Mouse (Mus musculus): ENCODE measurements around the gene Apol6.

DNA sequence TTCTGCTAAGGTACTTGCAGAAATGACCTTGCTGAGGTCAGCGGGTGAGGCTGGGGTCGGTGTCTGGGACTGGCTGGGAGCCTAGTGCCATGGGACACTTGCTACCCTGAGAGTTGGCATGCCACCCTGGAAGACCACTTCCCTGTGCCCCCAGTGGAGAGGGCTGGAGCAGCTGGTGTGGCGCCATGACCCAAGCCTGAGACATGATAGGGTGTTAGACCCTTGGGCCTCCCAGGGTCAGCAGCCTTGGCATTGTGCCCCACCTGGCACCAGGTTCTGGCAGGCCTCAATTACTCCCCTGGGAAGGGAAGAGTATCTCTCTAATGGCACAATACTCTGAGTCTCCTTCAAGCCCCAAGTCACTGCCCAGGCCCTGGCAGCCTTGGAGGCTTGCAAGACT, 23.5 kb upstream of the Apol6 start:
- TF ChIP-seq ZMIZ1 (IDR thresholded peaks at IDR 0.05; ENCODE audit: low read depth, low read length) (no peak), CTCF (conservative IDR thresholded peaks at IDR 0.05 in 1 of 2, IDR thresholded peaks at IDR 0.05 in 1 of 2; ENCODE audit: low read depth in 2 of 2, low read length in 2 of 2) (no peak), POLR2A (IDR thresholded peaks at IDR 0.05; ENCODE audit: low read depth, low read length) (no peak), MAX (IDR thresholded peaks at IDR 0.05; ENCODE audit: low read length) (no peak), ZNF384 (IDR thresholded peaks at IDR 0.05; ENCODE audit: low read depth, low read length) (no peak), RAD21 (IDR thresholded peaks at IDR 0.05; ENCODE audit: low read depth, low read length) (no peak), TBP (conservative IDR thresholded peaks at IDR 0.05; ENCODE audit: low read depth, low read length) (no peak), NRF1 (IDR thresholded peaks at IDR 0.05; ENCODE audit: low read depth, low read length) (no peak), MAFK (IDR thresholded peaks at IDR 0.05; ENCODE audit: insufficient replicate concordance, low read length) (no peak), TCF12 (IDR thresholded peaks at IDR 0.05; ENCODE audit: low read depth, low read length) (no peak), USF1 (IDR thresholded peaks at IDR 0.05; ENCODE audit: low read depth, low read length) (no peak), NELFE (IDR thresholded peaks at IDR 0.05; ENCODE audit: low read depth, low read length) (no peak), HCFC1 (IDR thresholded peaks at IDR 0.05; ENCODE audit: low read depth, low read length) (no peak), CHD2 (IDR thresholded peaks at IDR 0.05; ENCODE audit: low read length) (no peak)

Measured in CH12.LX (cell line).